Mouse (Mus musculus): ENCODE results near the gene Nell2. TPM values are rescaled to one million over a fixed set of nuclear protein-coding genes. Genes with fewer than 3 reads are reported as not detected.
A peak's percentile ranks its signal among the peaks of the same experiment; 100 is the strongest.

The Nell2 gene
- polyA plus RNA-seq, 1 experiment = 0.62 TPM

DNA sequence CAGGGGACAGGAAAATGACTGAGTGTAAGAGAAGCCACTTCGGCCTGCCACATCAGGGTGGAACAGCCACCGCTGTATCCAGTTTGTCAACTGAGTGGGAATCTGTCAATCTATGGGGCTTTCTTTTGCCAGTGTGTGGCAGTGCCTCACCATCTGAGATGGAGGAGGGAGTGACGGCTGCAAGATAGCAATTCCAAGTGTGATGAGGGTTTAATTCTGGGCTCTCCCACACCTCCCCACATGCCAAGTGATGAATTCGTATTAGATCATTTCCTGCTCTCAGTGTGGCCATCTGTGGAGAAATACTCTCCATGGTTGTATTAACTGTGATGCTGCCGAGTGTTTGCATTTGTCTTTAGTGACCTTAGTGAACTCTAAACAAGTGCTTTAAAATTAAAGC is 36.2 kb downstream of the Nell2 start:
- no peak for TF ChIP-seq CTCF (IDR thresholded peaks at IDR 0.05; ENCODE audit: control insufficient read depth, insufficient read depth, insufficient read length)
- TF ChIP-seq MYOD1 (IDR thresholded peaks at IDR 0.05; ENCODE audit: control insufficient read depth, insufficient read length, low read depth) = no peak
- TF ChIP-seq CEBPB (IDR thresholded peaks at IDR 0.05; ENCODE audit: low read depth) = no peak
- TF ChIP-seq USF1 (IDR thresholded peaks at IDR 0.05; ENCODE audit: low read depth) = no peak
- TF ChIP-seq MAX (IDR thresholded peaks at IDR 0.05) = no peak
- no peak for TF ChIP-seq MYOG (IDR thresholded peaks at IDR 0.05; ENCODE audit: control insufficient read depth, extremely low read depth, insufficient read length)
- no peak for TF ChIP-seq FOSL1 (IDR thresholded peaks at IDR 0.05; ENCODE audit: insufficient read depth, low read length, poor library complexity, severe bottlenecking)
- Histone ChIP-seq H3K79me2 (ENCODE audit: control insufficient read depth, insufficient read depth) (no peaks in the 10 kb centered on the region), H3K36me3 (ENCODE audit: control insufficient read depth, insufficient read depth) (no peaks in the 10 kb centered on the region)

DNA sequence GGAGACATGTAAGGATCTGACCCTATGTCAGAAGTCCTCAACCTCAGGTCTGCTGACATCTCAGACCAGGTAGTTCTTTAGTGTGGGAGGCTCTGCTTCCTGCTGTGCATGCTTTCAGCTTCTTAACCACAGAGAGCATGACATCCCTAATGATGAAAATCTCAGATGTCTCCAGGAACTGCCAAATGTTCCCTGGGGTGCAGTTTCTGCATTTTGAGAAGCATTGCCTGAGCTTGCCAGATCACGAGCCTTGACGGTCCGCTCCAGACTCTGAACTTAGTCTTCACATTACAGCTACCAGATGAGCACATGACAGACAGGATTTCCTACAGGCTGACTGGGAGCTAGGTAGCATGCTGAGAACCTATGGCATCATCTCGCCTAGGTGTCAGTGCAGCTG is 39.2 kb downstream of the Nell2 start:
- H3K79me2 ChIP-seq (ENCODE audit: control insufficient read depth, insufficient read depth) = no peaks in the 10 kb centered on the region
- H3K36me3 ChIP-seq (ENCODE audit: control insufficient read depth, insufficient read depth) = no peaks in the 10 kb centered on the region
- no peak overlapping the region for H3ac ChIP-seq (ENCODE audit: control insufficient read depth, insufficient read length, low read depth)
- H3K79me3 ChIP-seq (ENCODE audit: low read depth) = no peaks in the 10 kb centered on the region
- H3K27me3 ChIP-seq (ENCODE audit: control insufficient read depth, insufficient read depth, insufficient read length) = peaks cover 4% of the 10 kb centered on the region
- TF ChIP-seq MYOD1 (IDR thresholded peaks at IDR 0.05; ENCODE audit: control insufficient read depth, insufficient read length, low read depth) = no peak
- no peak for TF ChIP-seq CTCF (IDR thresholded peaks at IDR 0.05; ENCODE audit: control insufficient read depth, insufficient read depth, insufficient read length)
- no peak for TF ChIP-seq MYOG (IDR thresholded peaks at IDR 0.05; ENCODE audit: control insufficient read depth, extremely low read depth, insufficient read length)
- TF ChIP-seq FOSL1 (IDR thresholded peaks at IDR 0.05; ENCODE audit: insufficient read depth, low read length, poor library complexity, severe bottlenecking) = no peak
- no peak for TF ChIP-seq CEBPB (IDR thresholded peaks at IDR 0.05; ENCODE audit: low read depth)
- TF ChIP-seq MAX (IDR thresholded peaks at IDR 0.05) = no peak
- H3K4me3 ChIP-seq (ENCODE audit: insufficient read depth, poor library complexity, severe bottlenecking) = no peak overlapping the region

More for the DNA sequence above, 36.2 kb downstream of the Nell2 start:
- Histone ChIP-seq H3K79me3 (ENCODE audit: low read depth) (no peaks in the 10 kb centered on the region), H3K27me3 (ENCODE audit: control insufficient read depth, insufficient read depth, insufficient read length) (no peaks in the 10 kb centered on the region), H3ac (ENCODE audit: control insufficient read depth, insufficient read length, low read depth) (no peak overlapping the region), H3K4me3 (ENCODE audit: insufficient read depth, poor library complexity, severe bottlenecking) (no peak overlapping the region)

GRCm38 (mm10) chr15:95487961-95488360 is 40.4 kb downstream of the Nell2 start:
- Histone ChIP-seq H3ac (ENCODE audit: control insufficient read depth, insufficient read length, low read depth) (no peak overlapping the region), H3K79me2 (ENCODE audit: control insufficient read depth, insufficient read depth) (no peaks in the 10 kb centered on the region)
- TF ChIP-seq CTCF (IDR thresholded peaks at IDR 0.05; ENCODE audit: control insufficient read depth, insufficient read depth, insufficient read length) (no peak), MAX (IDR thresholded peaks at IDR 0.05) (no peak), MYOD1 (IDR thresholded peaks at IDR 0.05; ENCODE audit: control insufficient read depth, insufficient read length, low read depth) (no peak), USF1 (IDR thresholded peaks at IDR 0.05; ENCODE audit: low read depth) (no peak), MYOG (IDR thresholded peaks at IDR 0.05; ENCODE audit: control insufficient read depth, extremely low read depth, insufficient read length) (no peak), FOSL1 (IDR thresholded peaks at IDR 0.05; ENCODE audit: insufficient read depth, low read length, poor library complexity, severe bottlenecking) (no peak), CEBPB (IDR thresholded peaks at IDR 0.05; ENCODE audit: low read depth) (no peak)

DNA sequence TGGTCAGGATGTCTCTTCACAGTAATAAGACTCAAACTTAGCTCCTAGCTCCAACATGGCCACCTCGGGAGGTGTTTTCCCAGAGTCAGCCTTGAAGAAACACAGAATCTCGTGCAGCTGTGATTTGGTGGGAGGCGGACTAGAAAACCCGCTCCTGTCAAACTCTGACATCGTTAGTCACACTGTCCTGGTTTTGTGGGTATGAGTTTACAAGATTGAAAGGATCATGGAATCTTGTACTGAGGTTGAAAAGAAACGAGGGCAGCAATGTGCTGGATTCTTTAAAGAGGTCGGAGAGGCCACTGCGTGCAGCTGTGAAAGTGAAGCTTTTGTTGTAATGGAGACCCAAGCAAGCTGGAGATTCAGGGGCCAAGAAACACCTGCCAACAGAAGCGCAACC is 46.4 kb downstream of the Nell2 start:
- Histone ChIP-seq H3K79me2 (ENCODE audit: control insufficient read depth, insufficient read depth) (no peaks in the 10 kb centered on the region), H3K36me3 (ENCODE audit: control insufficient read depth, insufficient read depth) (no peaks in the 10 kb centered on the region)
- no peak for TF ChIP-seq USF1 (IDR thresholded peaks at IDR 0.05; ENCODE audit: low read depth)
- TF ChIP-seq MYOG (IDR thresholded peaks at IDR 0.05; ENCODE audit: control insufficient read depth, extremely low read depth, insufficient read length) = no peak
- TF ChIP-seq CEBPB (IDR thresholded peaks at IDR 0.05; ENCODE audit: low read depth) = no peak
- no peak for TF ChIP-seq MYOD1 (IDR thresholded peaks at IDR 0.05; ENCODE audit: control insufficient read depth, insufficient read length, low read depth)
- no peak for TF ChIP-seq FOSL1 (IDR thresholded peaks at IDR 0.05; ENCODE audit: insufficient read depth, low read length, poor library complexity, severe bottlenecking)
- TF ChIP-seq CTCF (IDR thresholded peaks at IDR 0.05; ENCODE audit: control insufficient read depth, insufficient read depth, insufficient read length) = no peak
- TF ChIP-seq MAX (IDR thresholded peaks at IDR 0.05) = no peak

More at GRCm38 (mm10) chr15:95487961-95488360, 40.4 kb downstream of the Nell2 start:
- H3K36me3 ChIP-seq (ENCODE audit: control insufficient read depth, insufficient read depth) = no peaks in the 10 kb centered on the region
- peaks cover 4% of the 10 kb centered on the region for H3K27me3 ChIP-seq (ENCODE audit: control insufficient read depth, insufficient read depth, insufficient read length)
- H3K79me3 ChIP-seq (ENCODE audit: low read depth) = no peaks in the 10 kb centered on the region
- no peak overlapping the region for H3K4me3 ChIP-seq (ENCODE audit: insufficient read depth, poor library complexity, severe bottlenecking)

DNA sequence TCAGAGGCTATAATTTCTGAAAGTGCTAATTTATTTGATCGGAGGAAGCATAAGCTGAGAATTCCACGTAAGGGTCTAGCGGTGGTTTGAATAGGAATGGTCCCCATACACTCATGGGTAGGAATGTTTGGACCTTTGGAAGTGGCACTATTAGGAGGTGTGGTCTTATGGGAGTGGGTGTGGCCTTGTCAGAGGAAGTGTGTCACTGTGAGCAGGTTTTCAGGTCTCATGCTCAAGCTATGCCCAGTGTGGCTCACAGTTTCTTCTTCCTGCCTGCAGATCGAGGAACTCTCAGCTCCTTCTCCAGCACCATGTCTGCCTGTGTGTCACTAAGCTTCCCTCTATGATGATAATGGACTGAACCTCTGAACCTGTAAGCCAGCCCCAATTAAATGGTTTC is 46.8 kb downstream of the Nell2 start:
- TF ChIP-seq MYOG (IDR thresholded peaks at IDR 0.05; ENCODE audit: control insufficient read depth, extremely low read depth, insufficient read length) = no peak
- no peak for TF ChIP-seq CTCF (IDR thresholded peaks at IDR 0.05; ENCODE audit: control insufficient read depth, insufficient read depth, insufficient read length)
- no peak for TF ChIP-seq FOSL1 (IDR thresholded peaks at IDR 0.05; ENCODE audit: insufficient read depth, low read length, poor library complexity, severe bottlenecking)
- no peak for TF ChIP-seq MYOD1 (IDR thresholded peaks at IDR 0.05; ENCODE audit: control insufficient read depth, insufficient read length, low read depth)
- TF ChIP-seq USF1 (IDR thresholded peaks at IDR 0.05; ENCODE audit: low read depth) = no peak
- no peak for TF ChIP-seq MAX (IDR thresholded peaks at IDR 0.05)
- TF ChIP-seq CEBPB (IDR thresholded peaks at IDR 0.05; ENCODE audit: low read depth) = no peak
- no peaks in the 10 kb centered on the region for H3K79me2 ChIP-seq (ENCODE audit: control insufficient read depth, insufficient read depth)
- H3K79me3 ChIP-seq (ENCODE audit: low read depth) = no peaks in the 10 kb centered on the region
- H3K27me3 ChIP-seq (ENCODE audit: control insufficient read depth, insufficient read depth, insufficient read length) = peaks cover 4% of the 10 kb centered on the region
- H3K36me3 ChIP-seq (ENCODE audit: control insufficient read depth, insufficient read depth) = no peaks in the 10 kb centered on the region
- H3K4me3 ChIP-seq (ENCODE audit: insufficient read depth, poor library complexity, severe bottlenecking) = no peak overlapping the region
- no peak overlapping the region for H3ac ChIP-seq (ENCODE audit: control insufficient read depth, insufficient read length, low read depth)

More for the DNA sequence above, 46.4 kb downstream of the Nell2 start:
- Histone ChIP-seq H3K4me3 (ENCODE audit: insufficient read depth, poor library complexity, severe bottlenecking) (no peak overlapping the region), H3K79me3 (ENCODE audit: low read depth) (no peaks in the 10 kb centered on the region), H3ac (ENCODE audit: control insufficient read depth, insufficient read length, low read depth) (no peak overlapping the region), H3K27me3 (ENCODE audit: control insufficient read depth, insufficient read depth, insufficient read length) (peaks cover 4% of the 10 kb centered on the region)

- no peaks in the 10 kb centered on the region for H3K79me3 ChIP-seq (ENCODE audit: low read depth)
- no peaks in the 10 kb centered on the region for H3K36me3 ChIP-seq (ENCODE audit: control insufficient read depth, insufficient read depth)
- no peaks in the 10 kb centered on the region for H3K79me2 ChIP-seq (ENCODE audit: control insufficient read depth, insufficient read depth)
- no peak overlapping the region for H3ac ChIP-seq (ENCODE audit: control insufficient read depth, insufficient read length, low read depth)
- no peak for TF ChIP-seq CTCF (IDR thresholded peaks at IDR 0.05; ENCODE audit: control insufficient read depth, insufficient read depth, insufficient read length)
- TF ChIP-seq CEBPB (IDR thresholded peaks at IDR 0.05; ENCODE audit: low read depth) = peak; percentile 53
- no peaks in the 10 kb centered on the region for H3K27me3 ChIP-seq (ENCODE audit: control insufficient read depth, insufficient read depth, insufficient read length)
- H3K4me3 ChIP-seq (ENCODE audit: insufficient read depth, poor library complexity, severe bottlenecking) = no peak overlapping the region
Observed at GRCm38 (mm10) chr15:95476440-95476839, 51.9 kb downstream of the Nell2 start.
